Mouse (Mus musculus) kidney, embryonic 15.5 days (tissue): ENCODE measurements around the gene Rb1. TPM values are rescaled to one million over a fixed set of nuclear protein-coding genes. Genes with fewer than 3 reads are reported as not detected.

Source experiments
- ATAC-seq: fragments of 200-750 bp; cut with Nextera tagmentation; replicated peaks from 2 replicates; pipeline ENCODE4 v1.8.0; 2017; ENCODE audit warnings: moderate TSS enrichment; ENCODE audit not compliant: low FRiP score
- H3K27ac ChIP-seq: fragments of 300-500 bp; sonication (generic); 2 replicates; pipeline ENCODE4 v1.5.1; 2015; ENCODE audit warnings: mild to moderate bottlenecking, inconsistent platforms
- H3K27me3 ChIP-seq: fragments of 300-500 bp; sonication (generic); 2 replicates; pipeline ENCODE4 v1.6.1; 2015; ENCODE audit warnings: inconsistent platforms
- H3K36me3 ChIP-seq: fragments of 300-500 bp; sonication (generic); 2 replicates; pipeline ENCODE4 v1.6.1; 2015; ENCODE audit warnings: inconsistent platforms
- H3K4me1 ChIP-seq: fragments of 300-500 bp; sonication (generic); 2 replicates; pipeline ENCODE4 v1.6.1; 2015; ENCODE audit warnings: inconsistent platforms
- H3K4me2 ChIP-seq: fragments of 300-500 bp; sonication (generic); 2 replicates; pipeline ENCODE4 v1.6.1; 2015; ENCODE audit warnings: moderate library complexity, mild to moderate bottlenecking, inconsistent platforms
- H3K4me3 ChIP-seq: fragments of 300-500 bp; sonication (generic); replicated peaks from 2 replicates; pipeline ENCODE4 v1.5.1; 2015; ENCODE audit warnings: mild to moderate bottlenecking, inconsistent platforms
- H3K9ac ChIP-seq: fragments of 300-500 bp; sonication (generic); 2 replicates; pipeline ENCODE4 v1.6.1; 2015; ENCODE audit warnings: mild to moderate bottlenecking, inconsistent platforms
- H3K9me3 ChIP-seq: fragments of 300-500 bp; sonication (generic); replicated peaks from 2 replicates; pipeline ENCODE4 v1.6.1; 2016; ENCODE audit warnings: inconsistent platforms
- WGBS: fragments of 180-500 bp; shearing (Covaris S2); methylation state at CpG from one replicate; pipeline ENCODE4 v1.1.7; 2015; ENCODE audit warnings: mixed read lengths; 5-methylcytosine and 5-hydroxymethylcytosine counted together
- polyA plus RNA-seq: library from polyadenylated mRNA; unstranded; fragments of >200 nt; fragmentation: Nextera tagmentation; extraction: Ambion mirVana; gene quantifications from 2 replicates; pipeline ENCODE4 v1.2.1, GENCODE M21; 2015

The Rb1 gene
- polyA plus RNA-seq, 1 experiment from 2014 or later, result 16.2 TPM

DNA sequence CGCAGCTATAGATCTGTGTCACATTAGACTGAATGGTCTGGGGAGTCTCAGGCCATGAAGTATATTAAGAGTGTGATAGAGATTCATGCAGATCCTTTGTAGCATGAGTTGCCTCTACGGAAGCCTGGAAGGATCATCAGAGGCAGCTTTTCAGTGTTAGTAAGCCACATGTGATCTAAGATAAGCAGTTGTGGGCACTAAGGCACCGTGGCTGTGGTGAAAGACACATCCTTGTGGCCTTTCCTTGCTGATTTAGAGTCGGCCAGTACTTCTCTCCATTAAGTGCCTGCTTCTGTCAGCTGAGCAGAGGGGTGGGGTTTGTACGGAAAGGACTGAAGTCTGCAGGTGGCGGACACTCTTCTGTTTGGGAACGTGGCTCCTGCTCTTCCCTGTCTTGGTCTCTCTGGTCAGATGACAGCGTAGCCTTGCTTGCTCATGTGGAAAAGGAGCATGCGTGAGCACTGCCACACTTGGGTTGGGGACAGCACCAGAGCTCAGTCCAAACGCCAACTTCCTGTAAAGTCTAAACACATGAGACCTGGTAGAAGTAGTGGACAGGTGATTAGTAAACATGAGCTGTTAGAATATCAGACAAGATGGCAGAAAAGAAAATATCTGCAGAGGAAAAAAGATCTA, 162.1 kb downstream of the Rb1 start:
- H3K4me1 ChIP-seq, result no peaks in the 10 kb centered on the region
- H3K4me2 ChIP-seq, result no peak overlapping the region
- WGBS, result 91% methylated on average over 10 of the region's 10 CpGs
- no peak overlapping the region for H3K27ac ChIP-seq
- H3K27me3 ChIP-seq, result no peaks in the 10 kb centered on the region
- no peak overlapping the region for H3K9ac ChIP-seq
- H3K9me3 ChIP-seq, result no peaks in the 10 kb centered on the region
- ATAC-seq, result no peak
- H3K36me3 ChIP-seq, result peaks cover 89% of the 10 kb centered on the region
- no peak overlapping the region for H3K4me3 ChIP-seq

- no peak overlapping the region for H3K27ac ChIP-seq
These were observed 163.3 kb downstream of the Rb1 start for GRCm38 (mm10) chr14:73162192-73162800.

DNA sequence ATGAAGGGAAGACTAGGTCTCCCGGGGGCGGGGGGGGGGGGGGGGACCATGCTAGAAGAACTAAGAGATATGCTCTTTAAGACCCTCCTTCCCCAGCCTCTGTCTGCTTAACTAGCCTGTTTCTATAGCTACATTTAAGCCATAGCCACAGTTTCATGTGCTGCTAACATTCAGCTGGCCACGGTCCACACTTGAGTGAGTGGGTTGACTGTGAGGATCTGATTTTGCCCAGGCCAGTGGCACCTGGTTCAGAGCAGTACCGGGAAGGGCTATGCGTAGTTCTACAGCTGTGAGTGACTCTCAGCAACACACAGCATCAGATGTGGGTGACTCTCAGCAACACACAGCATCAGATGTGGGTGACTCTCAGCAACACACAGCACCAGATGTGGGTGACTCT, 164.3 kb downstream of the Rb1 start:
- no peak for ATAC-seq
- no peaks in the 10 kb centered on the region for H3K27me3 ChIP-seq
- no peak overlapping the region for H3K4me3 ChIP-seq
- 94% methylated on average over 4 of the region's 5 CpGs for WGBS
- H3K27ac ChIP-seq, result no peak overlapping the region
- H3K36me3 ChIP-seq, result peaks cover 89% of the 10 kb centered on the region
- no peaks in the 10 kb centered on the region for H3K9me3 ChIP-seq
- no peaks in the 10 kb centered on the region for H3K4me1 ChIP-seq
- no peak overlapping the region for H3K4me2 ChIP-seq
- no peak overlapping the region for H3K9ac ChIP-seq

More at GRCm38 (mm10) chr14:73162192-73162800, 163.3 kb downstream of the Rb1 start:
- WGBS, result 89% methylated on average over 13 of the region's 13 CpGs
- Histone ChIP-seq H3K4me2 (no peak overlapping the region), H3K9ac (no peak overlapping the region), H3K4me3 (no peak overlapping the region), H3K4me1 (no peaks in the 10 kb centered on the region), H3K9me3 (no peaks in the 10 kb centered on the region), H3K36me3 (peaks cover 89% of the 10 kb centered on the region), H3K27me3 (no peaks in the 10 kb centered on the region)
- ATAC-seq, result no peak

DNA sequence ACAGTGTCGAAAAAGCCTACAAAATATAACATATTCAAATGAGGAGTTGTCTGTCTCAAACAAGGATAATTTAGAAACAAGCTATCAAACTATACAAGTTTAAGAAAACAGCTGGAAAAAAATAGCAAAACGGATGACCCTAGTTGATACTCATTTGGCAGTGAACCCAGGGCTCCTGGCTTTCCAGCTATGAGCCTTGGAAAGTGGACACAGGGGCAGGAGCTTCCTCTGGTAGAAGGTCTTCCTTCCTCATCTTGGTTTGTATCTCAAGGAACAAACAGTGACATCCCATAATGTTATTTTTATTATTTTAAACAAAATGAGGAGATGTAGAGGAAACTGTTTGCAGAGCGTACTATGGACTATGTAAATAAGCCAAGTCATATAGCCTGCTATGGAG, 177.5 kb downstream of the Rb1 start:
- 87% methylated on average over 3 of the region's 3 CpGs for WGBS
- no peak for ATAC-seq

GRCm38 (mm10) chr14:73146721-73147120, 178.9 kb downstream of the Rb1 start:
- peaks cover 30% of the 10 kb centered on the region for H3K4me1 ChIP-seq
- H3K9me3 ChIP-seq, result no peaks in the 10 kb centered on the region
- H3K9ac ChIP-seq, result no peak overlapping the region
- H3K36me3 ChIP-seq, result peaks cover 22% of the 10 kb centered on the region
- no peaks in the 10 kb centered on the region for H3K27me3 ChIP-seq
- no peak for ATAC-seq
- H3K4me3 ChIP-seq, result no peak overlapping the region
- no peak overlapping the region for H3K27ac ChIP-seq
- WGBS, result 68% methylated on average over 3 of the region's 3 CpGs
- H3K4me2 ChIP-seq, result no peak overlapping the region

More for the DNA sequence above, 177.5 kb downstream of the Rb1 start:
- H3K27me3 ChIP-seq, result no peaks in the 10 kb centered on the region
- no peak overlapping the region for H3K27ac ChIP-seq
- H3K36me3 ChIP-seq, result peaks cover 33% of the 10 kb centered on the region
- H3K9me3 ChIP-seq, result no peaks in the 10 kb centered on the region
- H3K4me1 ChIP-seq, result peaks cover 21% of the 10 kb centered on the region
- H3K4me3 ChIP-seq, result no peak overlapping the region
- H3K4me2 ChIP-seq, result no peak overlapping the region
- H3K9ac ChIP-seq, result no peak overlapping the region

DNA sequence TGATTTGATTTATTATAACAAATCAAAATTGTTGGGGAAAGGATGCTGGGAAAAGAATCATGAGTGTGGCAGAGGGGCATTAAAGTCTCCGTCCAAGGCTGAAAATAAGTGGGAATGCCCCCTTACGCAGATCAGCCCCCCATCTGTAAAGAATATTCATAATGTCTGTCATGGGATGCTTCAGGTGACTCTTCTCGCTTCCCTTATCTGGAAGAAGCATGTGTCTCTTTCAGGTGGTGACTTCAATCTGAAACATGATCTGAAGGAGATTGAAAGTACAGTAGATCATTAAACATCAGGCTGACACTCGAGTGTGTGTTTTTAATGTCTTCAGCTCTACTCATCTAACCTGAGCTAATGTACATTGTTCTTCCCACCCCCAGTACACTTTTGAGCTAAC, 180.1 kb downstream of the Rb1 start:
- no peak for ATAC-seq
- no peak overlapping the region for H3K4me2 ChIP-seq
- no peak overlapping the region for H3K9ac ChIP-seq
- WGBS, result 85% methylated on average over 4 of the region's 4 CpGs
- no peaks in the 10 kb centered on the region for H3K9me3 ChIP-seq
- H3K36me3 ChIP-seq, result peaks cover 18% of the 10 kb centered on the region
- H3K4me1 ChIP-seq, result peaks cover 34% of the 10 kb centered on the region
- no peaks in the 10 kb centered on the region for H3K27me3 ChIP-seq
- no peak overlapping the region for H3K27ac ChIP-seq
- H3K4me3 ChIP-seq, result no peak overlapping the region

DNA sequence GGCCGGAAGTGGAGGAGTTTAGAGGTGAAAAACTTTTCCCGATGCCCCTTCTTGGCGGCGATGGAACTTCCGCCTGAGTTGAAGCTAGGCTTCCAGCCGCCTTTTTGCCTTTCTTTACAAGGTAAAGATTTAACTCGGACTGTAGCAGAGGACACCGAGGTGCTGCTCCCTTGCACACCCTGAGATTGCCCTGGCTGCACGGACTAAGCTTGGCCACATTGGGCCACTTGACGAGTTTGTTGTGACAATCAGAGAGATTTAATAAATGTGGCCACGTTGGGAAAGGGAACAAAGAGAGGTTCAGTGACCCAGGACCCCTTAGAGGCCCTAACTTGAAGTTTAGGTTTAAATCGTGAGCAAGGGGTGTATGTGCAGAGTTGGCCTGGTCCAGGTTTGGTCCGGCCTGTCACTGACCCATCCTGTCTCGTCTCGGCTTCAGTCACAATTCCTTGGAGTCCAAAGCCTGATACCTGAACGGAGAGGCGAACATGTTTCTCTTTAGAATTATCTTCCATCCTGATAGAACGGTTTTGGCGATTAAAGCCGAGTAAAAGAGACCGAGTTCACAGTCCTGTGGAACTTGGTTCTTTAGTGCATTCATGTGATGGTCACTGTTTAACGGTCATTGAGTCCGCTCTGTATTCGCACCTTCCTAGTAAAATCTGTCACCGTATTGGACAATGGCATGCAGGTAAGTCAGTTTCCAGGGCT, 181.8 kb downstream of the Rb1 start:
- Histone ChIP-seq H3K4me2 (peak overlapping the region; percentile 76), H3K4me3 (peak overlapping the region; percentile 77), H3K27me3 (no peaks in the 10 kb centered on the region), H3K4me1 (peaks cover 37% of the 10 kb centered on the region), H3K27ac (peak overlapping the region; percentile 100), H3K9me3 (no peaks in the 10 kb centered on the region), H3K9ac (peak overlapping the region; percentile 93), H3K36me3 (peaks cover 18% of the 10 kb centered on the region)
- WGBS, result 33% methylated on average over 25 of the region's 25 CpGs
- ATAC-seq, result peak; percentile 19

- peak overlapping the region; percentile 93 for H3K9ac ChIP-seq
- peak overlapping the region; percentile 100 for H3K27ac ChIP-seq
- peaks cover 16% of the 10 kb centered on the region for H3K36me3 ChIP-seq
- WGBS, result under 1% methylated on average over 86 of the region's 88 CpGs
- peak overlapping the region; percentile 77 for H3K4me3 ChIP-seq
- H3K9me3 ChIP-seq, result no peaks in the 10 kb centered on the region
- H3K4me2 ChIP-seq, result peak overlapping the region; percentile 76
- H3K27me3 ChIP-seq, result no peaks in the 10 kb centered on the region
- peaks cover 37% of the 10 kb centered on the region for H3K4me1 ChIP-seq
- peak; percentile 93 for ATAC-seq
These were observed 182.5 kb downstream of the Rb1 start for GRCm38 (mm10) chr14:73142896-73143709.

GRCm38 (mm10) chr14:73142421-73142895, 183.2 kb downstream of the Rb1 start:
- Histone ChIP-seq H3K9ac (peak overlapping the region; percentile 93), H3K36me3 (peaks cover 16% of the 10 kb centered on the region), H3K4me2 (peak overlapping the region; percentile 76), H3K4me3 (peak overlapping the region; percentile 77), H3K27me3 (no peaks in the 10 kb centered on the region), H3K4me1 (peaks cover 34% of the 10 kb centered on the region), H3K27ac (peak overlapping the region; percentile 100), H3K9me3 (no peaks in the 10 kb centered on the region)
- WGBS, result under 1% methylated on average over 11 of the region's 11 CpGs
- peak; percentile 34; the same call in 1 of the 2 replicates for ATAC-seq

DNA sequence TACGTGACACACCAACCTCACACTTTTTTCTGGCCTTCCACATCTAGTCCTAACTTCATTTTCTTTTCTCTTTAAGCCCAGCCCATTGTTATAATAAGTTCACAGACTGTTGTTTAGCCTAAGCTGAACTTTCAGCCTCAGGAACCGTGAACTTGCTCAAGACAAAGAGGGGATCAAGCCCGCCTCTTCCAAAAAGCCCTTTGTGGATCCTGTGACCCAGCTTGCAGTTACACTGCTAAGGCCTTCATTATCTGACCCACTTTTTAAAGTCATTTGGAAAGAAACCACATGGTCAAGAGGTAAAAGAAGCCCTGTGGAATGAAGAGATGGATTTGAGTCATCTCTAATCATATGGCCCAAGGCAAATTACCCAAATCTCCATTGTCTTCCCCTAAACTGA, 183.8 kb downstream of the Rb1 start:
- Histone ChIP-seq H3K36me3 (peaks cover 12% of the 10 kb centered on the region), H3K4me3 (no peak overlapping the region), H3K4me1 (peaks cover 34% of the 10 kb centered on the region), H3K9ac (no peak overlapping the region), H3K4me2 (peak overlapping the region; percentile 76; the same call in 1 of the 2 replicates), H3K27me3 (no peaks in the 10 kb centered on the region), H3K27ac (peak overlapping the region; percentile 100), H3K9me3 (no peaks in the 10 kb centered on the region)
- 79% methylated on average over 3 of the region's 3 CpGs for WGBS
- ATAC-seq, result no peak

- no peak for ATAC-seq
These were observed 185.8 kb downstream of the Rb1 start for GRCm38 (mm10) chr14:73139866-73140265.

More at GRCm38 (mm10) chr14:73139866-73140265, 185.8 kb downstream of the Rb1 start:
- 54% methylated on average over 5 of the region's 5 CpGs for WGBS
- Histone ChIP-seq H3K27me3 (no peaks in the 10 kb centered on the region), H3K27ac (no peak overlapping the region), H3K9me3 (no peaks in the 10 kb centered on the region), H3K36me3 (no peaks in the 10 kb centered on the region), H3K4me1 (peaks cover 29% of the 10 kb centered on the region), H3K4me3 (no peak overlapping the region), H3K4me2 (no peak overlapping the region), H3K9ac (no peak overlapping the region)
